Mouse (Mus musculus) cerebellum, adult 2 months (tissue): Measurements from ENCODE around the gene Stox2.

Experiments
- CTCF ChIP-seq: fragments of 200-500 bp; IDR thresholded peaks from 2 replicates; pipeline ENCODE4 v1.5.1; 2011; ENCODE audit warnings: low read depth, mild to moderate bottlenecking, control low read depth, low read length, moderate library complexity, borderline replicate concordance; ENCODE audit not compliant: insufficient read depth
- POLR2A ChIP-seq: fragments of 200-500 bp; IDR thresholded peaks from 2 replicates; pipeline ENCODE4 v1.6.1; 2011; ENCODE audit warnings: low read length, control low read depth, borderline replicate concordance; ENCODE audit not compliant: insufficient read depth

DNA sequence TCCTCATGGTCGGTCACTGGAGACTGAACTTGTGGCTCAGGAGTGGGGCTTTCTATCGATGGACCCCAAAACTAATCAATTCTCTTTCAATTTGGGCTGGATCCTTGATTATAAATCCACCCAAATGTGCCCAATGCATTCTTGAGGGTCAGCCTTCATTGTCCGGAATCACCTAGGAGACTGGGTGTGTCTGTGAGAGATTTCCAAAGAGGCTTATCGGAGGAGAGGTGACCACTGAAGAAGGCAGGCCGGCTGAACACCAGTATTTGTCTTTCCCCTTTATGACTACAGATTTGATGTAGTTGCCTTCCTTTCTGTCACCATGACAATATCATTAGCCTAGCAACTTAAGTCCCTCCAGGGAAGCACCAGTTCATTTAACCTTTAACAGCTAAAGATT, 225.8 kb downstream of the Stox2 start:
- TF ChIP-seq CTCF (no peak), POLR2A (no peak)
